Mouse (Mus musculus): ENCODE results near the gene Hvcn1.

Hvcn1 gene

GRCm38 (mm10) chr5:122267136-122267535 is 60.5 kb downstream of the Hvcn1 start:
- no peak for TF ChIP-seq GATA4 (IDR thresholded peaks at IDR 0.05; ENCODE audit: insufficient replicate concordance, low read length)

GRCm38 (mm10) chr5:122267899-122268298 is 61.3 kb downstream of the Hvcn1 start:
- no peak for TF ChIP-seq GATA4 (IDR thresholded peaks at IDR 0.05; ENCODE audit: insufficient replicate concordance, low read length)

- TF ChIP-seq GATA4 (IDR thresholded peaks at IDR 0.05; ENCODE audit: insufficient replicate concordance, low read length) = no peak
Observed at GRCm38 (mm10) chr5:122268858-122269604, 62.4 kb downstream of the Hvcn1 start.

GRCm38 (mm10) chr5:122272821-122273220 is 66.2 kb downstream of the Hvcn1 start:
- TF ChIP-seq GATA4 (IDR thresholded peaks at IDR 0.05; ENCODE audit: insufficient replicate concordance, low read length) = no peak

- TF ChIP-seq GATA4 (IDR thresholded peaks at IDR 0.05; ENCODE audit: insufficient replicate concordance, low read length) = no peak
Observed at GRCm38 (mm10) chr5:122274785-122275184, 68.2 kb downstream of the Hvcn1 start.

GRCm38 (mm10) chr5:122278946-122279345 is 72.3 kb downstream of the Hvcn1 start:
- TF ChIP-seq GATA4 (IDR thresholded peaks at IDR 0.05; ENCODE audit: insufficient replicate concordance, low read length) = no peak

GRCm38 (mm10) chr5:122279799-122280421 is 73.3 kb downstream of the Hvcn1 start:
- no peak for TF ChIP-seq GATA4 (IDR thresholded peaks at IDR 0.05; ENCODE audit: insufficient replicate concordance, low read length)

- TF ChIP-seq GATA4 (IDR thresholded peaks at IDR 0.05; ENCODE audit: insufficient replicate concordance, low read length) = no peak
Observed at GRCm38 (mm10) chr5:122280422-122280826, 73.8 kb downstream of the Hvcn1 start.

- TF ChIP-seq GATA4 (IDR thresholded peaks at IDR 0.05; ENCODE audit: insufficient replicate concordance, low read length) = no peak
Observed at GRCm38 (mm10) chr5:122280827-122281462, 74.3 kb downstream of the Hvcn1 start.

- no peak for TF ChIP-seq GATA4 (IDR thresholded peaks at IDR 0.05; ENCODE audit: insufficient replicate concordance, low read length)
Observed at GRCm38 (mm10) chr5:122283828-122284182, 77.2 kb downstream of the Hvcn1 start.

GRCm38 (mm10) chr5:122284183-122285028 is 77.8 kb downstream of the Hvcn1 start, which contains the start of gene Pptc7:
Gene Pptc7 (plus strand): TSS chr5:122284365.
- no peak for TF ChIP-seq GATA4 (IDR thresholded peaks at IDR 0.05; ENCODE audit: insufficient replicate concordance, low read length)

GRCm38 (mm10) chr5:122285029-122285766 is 78.6 kb downstream of the Hvcn1 start:
- no peak for TF ChIP-seq GATA4 (IDR thresholded peaks at IDR 0.05; ENCODE audit: insufficient replicate concordance, low read length)

GRCm38 (mm10) chr5:122285767-122286150 is 79.2 kb downstream of the Hvcn1 start:
- TF ChIP-seq GATA4 (IDR thresholded peaks at IDR 0.05; ENCODE audit: insufficient replicate concordance, low read length) = no peak

GRCm38 (mm10) chr5:122286191-122286590 is 79.6 kb downstream of the Hvcn1 start:
- TF ChIP-seq GATA4 (IDR thresholded peaks at IDR 0.05; ENCODE audit: insufficient replicate concordance, low read length) = no peak

- no peak for TF ChIP-seq GATA4 (IDR thresholded peaks at IDR 0.05; ENCODE audit: insufficient replicate concordance, low read length)
Observed at GRCm38 (mm10) chr5:122287026-122287425, 80.4 kb downstream of the Hvcn1 start.
